Mouse (Mus musculus): ENCODE data around the gene Tfip11. TPM values are rescaled to one million over a fixed set of nuclear protein-coding genes. Genes with fewer than 3 reads are reported as not detected.
A peak's percentile ranks its signal among the peaks of the same experiment; 100 is the strongest.

The Tfip11 gene
- polyA plus RNA-seq, 1 experiment from 2014 or later = 19.8 TPM

GRCm38 (mm10) chr5:112280863-112281660 lies 45.1 kb upstream of the Tfip11 start:
- peak overlapping the region; percentile 31 for H3K27ac ChIP-seq
- peaks cover 22% of the 10 kb centered on the region for H3K4me1 ChIP-seq (replicated peaks; ENCODE audit: insufficient read depth, low read length)

GRCm38 (mm10) chr5:112281676-112282075 lies 44.5 kb upstream of the Tfip11 start:
- H3K4me3 ChIP-seq (replicated peaks; ENCODE audit: low read depth, low read length) = no peak overlapping the region
- ATAC-seq (replicated peaks; ENCODE audit: low FRiP score, low read depth) (no peak), DNase-seq (ENCODE audit: low spot score) (no peak)
- 82% methylated on average over 4 of the region's 4 CpGs for WGBS
- no peak overlapping the region for H3K9ac ChIP-seq (ENCODE audit: low read depth, low read length)
- no peak for TF ChIP-seq CTCF (IDR thresholded peaks at IDR 0.05; ENCODE audit: low read depth)
- 0 out of 2 replicates have a peak overlapping the region, but pooled peaks have one; percentile 34 for H3K27ac ChIP-seq
- H3K4me1 ChIP-seq (replicated peaks; ENCODE audit: insufficient read depth, low read length) = peaks cover 22% of the 10 kb centered on the region
- no peak overlapping the region for H3K4me2 ChIP-seq (ENCODE audit: low read length)
- no peaks in the 10 kb centered on the region for H3K27me3 ChIP-seq (ENCODE audit: insufficient read depth, low read length)
- H3K9me3 ChIP-seq (replicated peaks; ENCODE audit: low read length) = no peaks in the 10 kb centered on the region
- no peaks in the 10 kb centered on the region for H3K36me3 ChIP-seq (ENCODE audit: insufficient read depth, low read length)

More at GRCm38 (mm10) chr5:112280863-112281660, 45.1 kb upstream of the Tfip11 start:
- Histone ChIP-seq H3K36me3 (ENCODE audit: insufficient read depth, low read length) (no peaks in the 10 kb centered on the region), H3K4me2 (ENCODE audit: low read length) (no peak overlapping the region; the same call in 1 of the 2 replicates), H3K9ac (ENCODE audit: low read depth, low read length) (no peak overlapping the region), H3K9me3 (replicated peaks; ENCODE audit: low read length) (no peaks in the 10 kb centered on the region), H3K27me3 (ENCODE audit: insufficient read depth, low read length) (no peaks in the 10 kb centered on the region), H3K4me3 (replicated peaks; ENCODE audit: low read depth, low read length) (no peak overlapping the region)
- no peak for TF ChIP-seq CTCF (IDR thresholded peaks at IDR 0.05; ENCODE audit: low read depth)
- 61% methylated on average over 15 of the region's 15 CpGs for WGBS
- no peak for ATAC-seq (replicated peaks; ENCODE audit: low FRiP score, low read depth)
- no peak for DNase-seq (ENCODE audit: low spot score)

GRCm38 (mm10) chr5:112282123-112282779 lies 43.9 kb upstream of the Tfip11 start:
- Histone ChIP-seq H3K27me3 (ENCODE audit: insufficient read depth, low read length) (no peaks in the 10 kb centered on the region), H3K4me1 (replicated peaks; ENCODE audit: insufficient read depth, low read length) (peaks cover 22% of the 10 kb centered on the region), H3K4me3 (replicated peaks; ENCODE audit: low read depth, low read length) (no peak overlapping the region), H3K36me3 (ENCODE audit: insufficient read depth, low read length) (no peaks in the 10 kb centered on the region), H3K9ac (ENCODE audit: low read depth, low read length) (0 out of 2 replicates have a peak overlapping the region, but pooled peaks have one; percentile 9), H3K9me3 (replicated peaks; ENCODE audit: low read length) (no peaks in the 10 kb centered on the region), H3K27ac (peak overlapping the region; percentile 47), H3K4me2 (ENCODE audit: low read length) (no peak overlapping the region)
- ATAC-seq (replicated peaks; ENCODE audit: low FRiP score, low read depth) (no peak), DNase-seq (ENCODE audit: low spot score) (no peak)
- WGBS = 68% methylated on average over 6 of the region's 6 CpGs
- no peak for TF ChIP-seq CTCF (IDR thresholded peaks at IDR 0.05; ENCODE audit: low read depth)

GRCm38 (mm10) chr5:112282780-112283482 lies 43.2 kb upstream of the Tfip11 start:
- Histone ChIP-seq H3K9ac (ENCODE audit: low read depth, low read length) (0 out of 2 replicates have a peak overlapping the region, but pooled peaks have one; percentile 9), H3K9me3 (replicated peaks; ENCODE audit: low read length) (no peaks in the 10 kb centered on the region), H3K4me2 (ENCODE audit: low read length) (no peak overlapping the region), H3K4me1 (replicated peaks; ENCODE audit: insufficient read depth, low read length) (peaks cover 16% of the 10 kb centered on the region), H3K36me3 (ENCODE audit: insufficient read depth, low read length) (no peaks in the 10 kb centered on the region), H3K27ac (peak overlapping the region; percentile 47), H3K4me3 (replicated peaks; ENCODE audit: low read depth, low read length) (no peak overlapping the region), H3K27me3 (ENCODE audit: insufficient read depth, low read length) (no peaks in the 10 kb centered on the region)
- ATAC-seq (replicated peaks; ENCODE audit: low FRiP score, low read depth) (no peak), DNase-seq (ENCODE audit: low spot score) (no peak)
- 63% methylated on average over 9 of the region's 9 CpGs for WGBS
- TF ChIP-seq CTCF (IDR thresholded peaks at IDR 0.05; ENCODE audit: low read depth) = no peak

- Histone ChIP-seq H3K4me2 (ENCODE audit: low read length) (no peak overlapping the region; the same call in 1 of the 2 replicates), H3K4me3 (replicated peaks; ENCODE audit: low read depth, low read length) (no peak overlapping the region), H3K27me3 (ENCODE audit: insufficient read depth, low read length) (no peaks in the 10 kb centered on the region), H3K4me1 (replicated peaks; ENCODE audit: insufficient read depth, low read length) (peaks cover 22% of the 10 kb centered on the region), H3K27ac (peak overlapping the region; percentile 47; the same call in 1 of the 2 replicates), H3K36me3 (ENCODE audit: insufficient read depth, low read length) (no peaks in the 10 kb centered on the region), H3K9me3 (replicated peaks; ENCODE audit: low read length) (no peaks in the 10 kb centered on the region), H3K9ac (ENCODE audit: low read depth, low read length) (no peak overlapping the region)
- no peak for ATAC-seq (replicated peaks; ENCODE audit: low FRiP score, low read depth)
- 64% methylated on average over 10 of the region's 10 CpGs for WGBS
- DNase-seq (ENCODE audit: low spot score) = no peak
- TF ChIP-seq CTCF (IDR thresholded peaks at IDR 0.05; ENCODE audit: low read depth) = no peak
Observed at GRCm38 (mm10) chr5:112283543-112284202, 42.5 kb upstream of the Tfip11 start.
